Mouse (Mus musculus): ENCODE measurements around the gene Zfand2a. TPM values are rescaled to one million over a fixed set of nuclear protein-coding genes. Genes with fewer than 3 reads are reported as not detected.

Zfand2a gene
- polyA plus RNA-seq (2011; ENCODE audit: insufficient read length, low read depth, missing spikeins): 25.4 and 35.2 TPM in 2 replicates

GRCm38 (mm10) chr5:139484185-139484814 is at the start of gene Zfand2a:
Gene Zfand2a (minus strand): TSS chr5:139484549.
- Histone ChIP-seq H3K4me3 (ENCODE audit: insufficient read depth, low read length) (peak within 1 kb of the TSS; percentile 89), H3K4me1 (ENCODE audit: control insufficient read depth, insufficient read depth, low read length) (peaks cover 1% of the 10 kb centered on the region; the same call in 1 of the 2 replicates), H3K27ac (ENCODE audit: insufficient read depth, low read length) (no peak within 1 kb of the TSS)
- no peak for TF ChIP-seq CTCF (IDR thresholded peaks at IDR 0.05; ENCODE audit: borderline replicate concordance, insufficient read depth, low read length)
- TF ChIP-seq POLR2A (IDR thresholded peaks at IDR 0.05; ENCODE audit: low read depth, low read length): peak; percentile 96

- TF ChIP-seq CTCF (IDR thresholded peaks at IDR 0.05; ENCODE audit: borderline replicate concordance, insufficient read depth, low read length) (no peak), POLR2A (IDR thresholded peaks at IDR 0.05; ENCODE audit: low read depth, low read length) (no peak)
- H3K4me1 ChIP-seq (ENCODE audit: control insufficient read depth, insufficient read depth, low read length): no peaks in the 10 kb centered on the region
- H3K27ac ChIP-seq (ENCODE audit: insufficient read depth, low read length): no peak overlapping the region
- H3K4me3 ChIP-seq (ENCODE audit: insufficient read depth, low read length): no peak overlapping the region
These were observed 44.5 kb upstream of the Zfand2a start for GRCm38 (mm10) chr5:139528851-139529250.

GRCm38 (mm10) chr5:139521987-139522386 is 37.6 kb upstream of the Zfand2a start:
- TF ChIP-seq CTCF (IDR thresholded peaks at IDR 0.05; ENCODE audit: borderline replicate concordance, insufficient read depth, low read length): no peak
- TF ChIP-seq POLR2A (IDR thresholded peaks at IDR 0.05; ENCODE audit: low read depth, low read length): no peak
- no peaks in the 10 kb centered on the region for H3K4me1 ChIP-seq (ENCODE audit: control insufficient read depth, insufficient read depth, low read length)
- no peak overlapping the region for H3K27ac ChIP-seq (ENCODE audit: insufficient read depth, low read length)
- H3K4me3 ChIP-seq (ENCODE audit: insufficient read depth, low read length): no peak overlapping the region

- TF ChIP-seq CTCF (IDR thresholded peaks at IDR 0.05; ENCODE audit: borderline replicate concordance, insufficient read depth, low read length) (no peak), POLR2A (IDR thresholded peaks at IDR 0.05; ENCODE audit: low read depth, low read length) (no peak)
- no peaks in the 10 kb centered on the region for H3K4me1 ChIP-seq (ENCODE audit: control insufficient read depth, insufficient read depth, low read length)
- no peak overlapping the region for H3K27ac ChIP-seq (ENCODE audit: insufficient read depth, low read length)
- H3K4me3 ChIP-seq (ENCODE audit: insufficient read depth, low read length): no peak overlapping the region
These were observed 35.9 kb upstream of the Zfand2a start for GRCm38 (mm10) chr5:139520069-139520834.

GRCm38 (mm10) chr5:139516281-139516680 is 31.9 kb upstream of the Zfand2a start:
- TF ChIP-seq CTCF (IDR thresholded peaks at IDR 0.05; ENCODE audit: borderline replicate concordance, insufficient read depth, low read length): no peak
- TF ChIP-seq POLR2A (IDR thresholded peaks at IDR 0.05; ENCODE audit: low read depth, low read length): no peak
- no peaks in the 10 kb centered on the region for H3K4me1 ChIP-seq (ENCODE audit: control insufficient read depth, insufficient read depth, low read length)
- no peak overlapping the region for H3K4me3 ChIP-seq (ENCODE audit: insufficient read depth, low read length)
- no peak overlapping the region for H3K27ac ChIP-seq (ENCODE audit: insufficient read depth, low read length)

GRCm38 (mm10) chr5:139512201-139512600 is 27.9 kb upstream of the Zfand2a start:
- no peak for TF ChIP-seq POLR2A (IDR thresholded peaks at IDR 0.05; ENCODE audit: low read depth, low read length)
- no peak for TF ChIP-seq CTCF (IDR thresholded peaks at IDR 0.05; ENCODE audit: borderline replicate concordance, insufficient read depth, low read length)

GRCm38 (mm10) chr5:139510682-139511366 is 26.5 kb upstream of the Zfand2a start:
- Histone ChIP-seq H3K4me3 (ENCODE audit: insufficient read depth, low read length) (no peak overlapping the region), H3K4me1 (ENCODE audit: control insufficient read depth, insufficient read depth, low read length) (no peaks in the 10 kb centered on the region), H3K27ac (ENCODE audit: insufficient read depth, low read length) (no peak overlapping the region)
- no peak for TF ChIP-seq POLR2A (IDR thresholded peaks at IDR 0.05; ENCODE audit: low read depth, low read length)
- no peak for TF ChIP-seq CTCF (IDR thresholded peaks at IDR 0.05; ENCODE audit: borderline replicate concordance, insufficient read depth, low read length)

More at GRCm38 (mm10) chr5:139512201-139512600, 27.9 kb upstream of the Zfand2a start:
- Histone ChIP-seq H3K4me3 (ENCODE audit: insufficient read depth, low read length) (no peak overlapping the region), H3K27ac (ENCODE audit: insufficient read depth, low read length) (no peak overlapping the region), H3K4me1 (ENCODE audit: control insufficient read depth, insufficient read depth, low read length) (no peaks in the 10 kb centered on the region)

- Histone ChIP-seq H3K4me1 (ENCODE audit: control insufficient read depth, insufficient read depth, low read length) (no peaks in the 10 kb centered on the region), H3K4me3 (ENCODE audit: insufficient read depth, low read length) (no peak overlapping the region), H3K27ac (ENCODE audit: insufficient read depth, low read length) (no peak overlapping the region)
- no peak for TF ChIP-seq CTCF (IDR thresholded peaks at IDR 0.05; ENCODE audit: borderline replicate concordance, insufficient read depth, low read length)
- no peak for TF ChIP-seq POLR2A (IDR thresholded peaks at IDR 0.05; ENCODE audit: low read depth, low read length)
These were observed 21.9 kb upstream of the Zfand2a start for GRCm38 (mm10) chr5:139506207-139506606.

GRCm38 (mm10) chr5:139505073-139505606 is 20.8 kb upstream of the Zfand2a start:
- no peak overlapping the region for H3K4me3 ChIP-seq (ENCODE audit: insufficient read depth, low read length)
- TF ChIP-seq CTCF (IDR thresholded peaks at IDR 0.05; ENCODE audit: borderline replicate concordance, insufficient read depth, low read length) (peak; percentile 93), POLR2A (IDR thresholded peaks at IDR 0.05; ENCODE audit: low read depth, low read length) (no peak)
- H3K4me1 ChIP-seq (ENCODE audit: control insufficient read depth, insufficient read depth, low read length): no peaks in the 10 kb centered on the region
- H3K27ac ChIP-seq (ENCODE audit: insufficient read depth, low read length): no peak overlapping the region
